Mouse (Mus musculus): Measurements from ENCODE around the gene Cdc42ep5. TPM values are rescaled to one million over a fixed set of nuclear protein-coding genes. Genes with fewer than 3 reads are reported as not detected.

Gene Cdc42ep5
- polyA plus RNA-seq (2012; rRNA removed; ENCODE audit: low replicate concordance): 500 and 679 TPM in 2 replicates

GRCm38 (mm10) chr7:4164090-4164910, at the start of gene Cdc42ep5:
TSS of gene Cdc42ep5 (minus strand) at chr7:4164860.

GRCm38 (mm10) chr7:4150059-4150541, 14.6 kb downstream of the Cdc42ep5 start, which contains the start of gene Leng9:
TSS of gene Leng9 (minus strand) at chr7:4150374.

GRCm38 (mm10) chr7:4136771-4137531, 27.7 kb downstream of the Cdc42ep5 start, which contains the start of gene Leng8:
TSS of gene Leng8 (plus strand) at chr7:4137039.

GRCm38 (mm10) chr7:4119344-4119902, 45.2 kb downstream of the Cdc42ep5 start, which contains the start of gene Ttyh1:
TSS of gene Ttyh1 (plus strand) at chr7:4119408.

Other genes starting within 250 kb of the Cdc42ep5 start
- 0.34 and 1.3 TPM in 2 replicates for gene Lilra6, start 249.4 kb downstream of the Cdc42ep5 start, polyA plus RNA-seq (2012; rRNA removed; ENCODE audit: low replicate concordance)
- gene Lair1, start 101.7 kb downstream of the Cdc42ep5 start, polyA plus RNA-seq (2012; rRNA removed; ENCODE audit: low replicate concordance): 1.9 and 6.2 TPM in 2 replicates
- gene Ttyh1, start 45.5 kb downstream of the Cdc42ep5 start, polyA plus RNA-seq (2012; rRNA removed; ENCODE audit: low replicate concordance): 23.3 and 26.6 TPM in 2 replicates
- 158 and 341 TPM in 2 replicates for gene Leng8, start 27.8 kb downstream of the Cdc42ep5 start, polyA plus RNA-seq (2012; rRNA removed; ENCODE audit: low replicate concordance)
- 26.3 and 80.3 TPM in 2 replicates for gene Leng9, start 14.5 kb downstream of the Cdc42ep5 start, polyA plus RNA-seq (2012; rRNA removed; ENCODE audit: low replicate concordance)
- gene Lilra5, start 72.9 kb upstream of the Cdc42ep5 start, polyA plus RNA-seq (2012; rRNA removed; ENCODE audit: low replicate concordance): 0.06 and 0.07 TPM in 2 replicates
- 0.07 TPM in 1 of 2 replicates, not detected in the other for gene Ncr1, start 172.9 kb upstream of the Cdc42ep5 start, polyA plus RNA-seq (2012; rRNA removed; ENCODE audit: low replicate concordance)
- gene Gp6, start 232.9 kb upstream of the Cdc42ep5 start, polyA plus RNA-seq (2012; rRNA removed; ENCODE audit: low replicate concordance): 0.02 TPM in 2 replicates

Measured in duodenum, adult 2 months (tissue).